Mouse (Mus musculus) ES-E14 (cell line): ENCODE measurements at regions not wholly inside any gene's neighbourhood (a gene's known extent, or its start where the extent isn't known, plus 50 kb on each side); places are given as distances from the start of the nearest gene placed in this dataset.

Source experiments
- DNase-seq: peaks from one replicate; pipeline ENCODE4 v3.0.0-alpha.2; 2013; ENCODE audit warnings: low read depth, low spot score
- H3K27ac ChIP-seq: 2 replicates; pipeline ENCODE4 v1.5.1; 2012; ENCODE audit warnings: low read depth, mild to moderate bottlenecking, low read length, moderate library complexity, mixed read lengths; ENCODE audit not compliant: poor library complexity, insufficient read depth, severe bottlenecking
- H3K36me3 ChIP-seq: 2 replicates; pipeline ENCODE4 v1.6.1; 2012; ENCODE audit warnings: mild to moderate bottlenecking, low read length, moderate library complexity, mixed read lengths; ENCODE audit not compliant: control insufficient read depth, poor library complexity, insufficient read depth, severe bottlenecking
- H3K4me1 ChIP-seq, 2 experiments: fragments of 150-350 bp in 1 of 2; sonication (generic) in 1 of 2; 2 replicates each; pipeline ENCODE4 v1.6.1; 2012; ENCODE audit warnings: low read length in 2 of 2, mild to moderate bottlenecking in 1 of 2, mixed read lengths in 1 of 2; ENCODE audit not compliant: control insufficient read depth in 2 of 2, insufficient read depth in 2 of 2, poor library complexity in 1 of 2
- H3K4me3 ChIP-seq, 2 experiments: fragments of 150-350 bp in 1 of 2; sonication (generic) in 1 of 2; 2 replicates each; pipeline ENCODE4 v1.5.1; 2012; ENCODE audit warnings: low read length in 2 of 2, low read depth in 1 of 2, mild to moderate bottlenecking in 1 of 2, mixed read lengths in 1 of 2; ENCODE audit not compliant: insufficient read depth in 1 of 2, poor library complexity in 1 of 2, severe bottlenecking in 1 of 2
- H3K9ac ChIP-seq: 2 replicates; pipeline ENCODE4 v1.6.1; 2012; ENCODE audit warnings: low read depth, mild to moderate bottlenecking, low read length, mixed read lengths; ENCODE audit not compliant: poor library complexity, insufficient read depth, severe bottlenecking
- H3K9me3 ChIP-seq: fragments of 150-350 bp; sonication (generic); 2 replicates; pipeline ENCODE4 v1.6.1; 2012; ENCODE audit warnings: low read depth, mild to moderate bottlenecking, low read length; ENCODE audit not compliant: control insufficient read depth, insufficient read depth
- CHD2 ChIP-seq: IDR thresholded peaks from 2 replicates; pipeline ENCODE4 v1.6.1; 2014; ENCODE audit warnings: mild to moderate bottlenecking, low read depth, low read length, inconsistent platforms
- HCFC1 ChIP-seq: IDR thresholded peaks from 2 replicates; pipeline ENCODE4 v1.6.1; 2012; ENCODE audit warnings: low read length, inconsistent platforms, borderline replicate concordance; ENCODE audit not compliant: insufficient read depth
- MAFK ChIP-seq: IDR thresholded peaks from 2 replicates; pipeline ENCODE4 v1.6.1; 2014; ENCODE audit warnings: mild to moderate bottlenecking, low read depth, low read length, inconsistent platforms; ENCODE audit not compliant: insufficient read depth
- ZC3H11A ChIP-seq: IDR thresholded peaks from 2 replicates; pipeline ENCODE4 v1.6.1; 2012; ENCODE audit warnings: low read depth, mild to moderate bottlenecking, inconsistent platforms, low read length, borderline replicate concordance
- ZNF384 ChIP-seq: IDR thresholded peaks from 2 replicates; pipeline ENCODE4 v1.6.1; 2012; ENCODE audit warnings: low read depth, low read length, inconsistent platforms
- in situ Hi-C, 2 experiments: fragments of 600-800 bp; cut with MboI; formaldehyde crosslinking; loops; one replicate each; pipeline ENCODE4 v1.15.1; 2025; ENCODE audit warnings: low sequenced_read_pairs in 2 of 2, inconsistent platforms in 1 of 2; ENCODE audit not compliant: unreplicated experiment in 2 of 2

DNA sequence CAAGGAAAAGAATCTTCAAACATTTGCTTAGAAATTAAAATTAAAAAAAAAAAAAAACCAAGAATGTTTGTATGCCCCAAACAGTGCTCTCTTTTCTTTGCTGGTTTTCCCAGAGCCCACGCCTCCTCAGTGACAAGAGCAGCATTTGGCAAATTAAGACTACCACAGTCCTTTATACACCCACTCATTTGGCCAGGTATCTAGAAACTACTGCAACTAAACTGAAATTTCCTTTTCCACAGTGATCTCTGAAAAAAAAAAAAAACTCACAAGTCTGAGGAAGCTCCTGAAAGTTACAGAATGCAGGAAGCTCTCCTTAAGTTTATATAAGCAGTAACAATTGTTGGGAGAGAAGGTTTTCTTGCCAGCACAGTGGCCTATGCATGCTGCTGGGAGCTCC is 394.2 kb upstream of the Dpp10 start:
- Histone ChIP-seq H3K27ac (no peak overlapping the region), H3K9me3 (no peaks in the 10 kb centered on the region), H3K9ac (no peak overlapping the region), H3K4me1 (no peaks in the 10 kb centered on the region), H3K36me3 (no peaks in the 10 kb centered on the region), H3K4me3 (no peak overlapping the region)
- TF ChIP-seq MAFK: no peak
- TF ChIP-seq ZC3H11A: no peak
- TF ChIP-seq CHD2: no peak
- no peak for TF ChIP-seq HCFC1
- TF ChIP-seq ZNF384: no peak
- in situ Hi-C loops: no loop called here
- DNase-seq: no peak

DNA sequence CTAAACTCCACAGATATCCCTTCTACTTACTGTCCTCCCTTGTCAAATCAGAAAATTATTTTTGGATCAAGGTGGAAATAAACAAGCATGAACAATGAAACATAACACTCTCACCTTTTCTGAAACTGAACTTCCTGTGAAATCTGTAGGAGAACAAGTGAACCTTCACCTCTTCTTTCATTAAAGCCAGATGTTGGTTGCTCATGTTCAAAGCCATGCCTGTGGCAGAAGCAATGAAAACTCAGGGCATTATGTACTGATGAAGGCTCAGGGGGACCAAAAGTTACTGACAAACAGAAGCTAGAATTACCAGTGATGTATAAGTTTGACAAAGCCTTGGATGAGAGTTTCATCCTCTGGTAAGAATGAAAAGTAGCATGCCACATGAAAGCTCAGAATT is 390.5 kb upstream of the Dpp10 start:
- TF ChIP-seq ZNF384: no peak
- TF ChIP-seq CHD2: no peak
- TF ChIP-seq HCFC1: no peak
- TF ChIP-seq ZC3H11A: no peak
- no peak for TF ChIP-seq MAFK
- in situ Hi-C loops: no loop called here
- Histone ChIP-seq H3K4me3 (no peak overlapping the region), H3K9me3 (no peaks in the 10 kb centered on the region), H3K9ac (no peak overlapping the region), H3K27ac (no peak overlapping the region), H3K4me1 (no peaks in the 10 kb centered on the region), H3K36me3 (no peaks in the 10 kb centered on the region)
- no peak for DNase-seq

DNA sequence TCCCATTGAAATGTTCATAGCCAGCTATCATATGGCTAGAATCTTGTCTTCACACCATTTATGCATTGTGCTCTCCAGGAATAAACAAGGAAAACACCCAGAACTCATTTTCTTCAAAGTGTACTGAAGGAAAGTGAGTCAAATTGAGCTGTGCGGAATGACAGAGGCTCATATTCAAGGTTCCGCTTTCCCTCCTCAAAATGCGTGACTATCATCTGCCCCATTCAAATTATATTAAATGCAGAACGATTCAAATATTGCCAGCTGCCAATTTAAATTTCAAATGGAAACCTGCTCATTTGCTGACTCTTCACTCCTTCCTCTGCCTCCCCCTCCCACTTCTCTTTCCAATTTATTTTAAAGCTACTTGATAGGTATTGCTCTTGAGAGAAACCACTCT is 384.2 kb upstream of the Dpp10 start:
- H3K27ac ChIP-seq: no peak overlapping the region
- in situ Hi-C loops: no loop called here
- no peaks in the 10 kb centered on the region for H3K36me3 ChIP-seq
- TF ChIP-seq ZC3H11A: no peak
- no peak for TF ChIP-seq MAFK
- no peak for TF ChIP-seq HCFC1
- no peak for TF ChIP-seq ZNF384
- TF ChIP-seq CHD2: no peak
- no peak overlapping the region for H3K9ac ChIP-seq
- H3K9me3 ChIP-seq: no peaks in the 10 kb centered on the region
- DNase-seq: no peak
- H3K4me1 ChIP-seq: no peaks in the 10 kb centered on the region
- H3K4me3 ChIP-seq: no peak overlapping the region

DNA sequence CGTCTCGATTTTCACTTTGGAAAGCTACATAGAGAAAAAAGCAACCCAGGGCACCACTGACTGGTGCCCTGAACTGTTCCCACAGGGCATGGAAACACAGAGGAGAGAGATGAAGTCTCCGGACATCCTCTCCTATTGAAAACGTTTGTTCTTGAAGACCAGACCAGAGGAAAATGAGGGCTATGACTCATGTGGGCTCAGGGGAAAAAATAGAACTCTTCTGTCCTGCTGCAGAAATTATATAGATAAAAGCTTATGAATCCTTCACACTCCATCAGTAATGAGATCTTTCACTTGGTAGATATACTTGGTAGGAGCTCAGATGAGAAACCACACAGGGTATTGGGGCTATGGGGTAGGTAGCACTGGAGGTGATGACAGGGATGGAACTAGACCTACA is 371.4 kb upstream of the Dpp10 start:
- H3K9me3 ChIP-seq: no peaks in the 10 kb centered on the region
- no peak overlapping the region for H3K4me3 ChIP-seq
- in situ Hi-C loops: no loop called here
- no peak for TF ChIP-seq ZNF384
- TF ChIP-seq HCFC1: no peak
- no peak for TF ChIP-seq CHD2
- TF ChIP-seq ZC3H11A: no peak
- TF ChIP-seq MAFK: no peak
- DNase-seq: no peak
- H3K36me3 ChIP-seq: no peaks in the 10 kb centered on the region
- H3K9ac ChIP-seq: no peak overlapping the region
- H3K27ac ChIP-seq: no peak overlapping the region
- no peaks in the 10 kb centered on the region for H3K4me1 ChIP-seq

DNA sequence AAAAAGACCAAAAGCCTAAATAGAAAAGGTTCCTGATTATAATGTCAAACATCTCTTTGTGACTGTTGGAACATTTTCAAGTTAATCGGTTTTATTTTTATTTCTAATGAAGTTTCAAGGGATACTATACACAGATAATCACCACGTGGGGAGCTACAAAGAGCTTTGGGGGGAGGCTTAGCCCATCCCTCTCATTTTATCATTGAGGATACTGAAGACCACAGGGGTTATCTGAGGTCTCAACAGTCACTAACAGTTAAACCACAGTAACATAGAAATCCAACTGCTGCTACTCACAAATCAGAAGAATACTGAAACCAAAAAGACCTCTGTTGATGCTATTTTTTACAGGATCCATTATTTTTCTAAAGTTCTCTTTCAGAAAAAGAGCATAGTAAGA is 364.9 kb upstream of the Dpp10 start:
- no peak overlapping the region for H3K9ac ChIP-seq
- H3K4me1 ChIP-seq: no peaks in the 10 kb centered on the region
- no peaks in the 10 kb centered on the region for H3K36me3 ChIP-seq
- no peaks in the 10 kb centered on the region for H3K9me3 ChIP-seq
- no peak for TF ChIP-seq CHD2
- TF ChIP-seq ZNF384: no peak
- TF ChIP-seq ZC3H11A: no peak
- no peak for TF ChIP-seq MAFK
- TF ChIP-seq HCFC1: no peak
- no peak for DNase-seq
- in situ Hi-C loops: no loop called here
- no peak overlapping the region for H3K27ac ChIP-seq
- no peak overlapping the region for H3K4me3 ChIP-seq
